Mouse (Mus musculus) ES-E14 (cell line): ENCODE measurements around the gene Fnbp1.

Experiments used
- CHD2 ChIP-seq: IDR thresholded peaks from 2 replicates; pipeline ENCODE4 v1.6.1; 2014; ENCODE audit warnings: mild to moderate bottlenecking, low read depth, low read length, inconsistent platforms
- HCFC1 ChIP-seq: IDR thresholded peaks from 2 replicates; pipeline ENCODE4 v1.6.1; 2012; ENCODE audit warnings: low read length, inconsistent platforms, borderline replicate concordance; ENCODE audit not compliant: insufficient read depth
- MAFK ChIP-seq: IDR thresholded peaks from 2 replicates; pipeline ENCODE4 v1.6.1; 2014; ENCODE audit warnings: mild to moderate bottlenecking, low read depth, low read length, inconsistent platforms; ENCODE audit not compliant: insufficient read depth
- ZC3H11A ChIP-seq: IDR thresholded peaks from 2 replicates; pipeline ENCODE4 v1.6.1; 2012; ENCODE audit warnings: low read depth, mild to moderate bottlenecking, inconsistent platforms, low read length, borderline replicate concordance
- ZNF384 ChIP-seq: IDR thresholded peaks from 2 replicates; pipeline ENCODE4 v1.6.1; 2012; ENCODE audit warnings: low read depth, low read length, inconsistent platforms

DNA sequence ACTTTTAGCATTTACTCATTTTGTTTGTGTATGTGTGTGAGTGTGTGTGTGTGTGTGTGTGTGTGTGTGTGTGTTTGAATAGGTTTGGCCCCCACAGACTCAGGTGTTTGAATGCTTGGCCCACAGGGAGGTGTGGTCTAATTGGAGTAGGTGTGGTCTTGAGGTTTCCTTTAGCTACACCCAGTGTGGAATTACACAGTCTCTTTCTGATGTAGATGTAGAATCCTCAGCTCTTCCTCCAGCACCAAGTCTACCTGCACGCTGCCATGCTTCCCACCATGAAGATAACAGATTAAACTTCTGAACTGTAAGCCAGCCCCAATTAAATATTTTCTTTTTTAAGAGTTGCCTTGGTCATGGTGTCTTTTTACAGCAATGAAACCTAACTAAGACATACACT, 81.5 kb downstream of the Fnbp1 start:
- no peak for TF ChIP-seq HCFC1
- 0 out of 2 replicates have a peak, but pooled peaks have one; percentile 3 for TF ChIP-seq ZNF384
- TF ChIP-seq ZC3H11A: no peak
- TF ChIP-seq CHD2: no peak
- TF ChIP-seq MAFK: no peak
